Mouse (Mus musculus): Measurements from ENCODE around the gene Rab3il1. TPM values are rescaled to one million over a fixed set of nuclear protein-coding genes. Genes with fewer than 3 reads are reported as not detected.
A peak's percentile ranks its signal among the peaks of the same experiment; 100 is the strongest.

The Rab3il1 gene
- total RNA-seq, 2 experiments from 2014 or later = 9.6 to 10.2 TPM

DNA sequence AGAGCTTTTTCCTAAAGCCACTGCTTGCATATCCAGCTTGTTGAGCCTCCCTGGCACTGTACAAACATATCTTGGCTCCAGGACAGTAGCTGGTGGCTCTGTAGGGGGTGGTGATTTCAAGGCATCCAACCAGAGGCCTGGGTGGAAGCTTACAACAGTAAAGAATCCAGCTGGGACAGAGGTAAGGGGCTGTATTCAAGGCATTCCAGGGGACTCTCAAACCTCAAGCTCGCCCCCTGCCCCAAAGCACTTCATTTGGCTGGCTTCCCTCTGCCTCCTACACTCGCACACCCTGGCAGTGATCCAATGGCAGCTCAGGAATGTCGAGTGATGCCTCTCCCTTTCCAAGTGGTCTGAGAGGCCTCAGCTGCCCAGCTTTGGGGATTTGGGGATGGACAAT, 37.4 kb downstream of the Rab3il1 start:
- DNase-seq (ENCODE audit: low spot score in 2 of 2) = no peak

DNA sequence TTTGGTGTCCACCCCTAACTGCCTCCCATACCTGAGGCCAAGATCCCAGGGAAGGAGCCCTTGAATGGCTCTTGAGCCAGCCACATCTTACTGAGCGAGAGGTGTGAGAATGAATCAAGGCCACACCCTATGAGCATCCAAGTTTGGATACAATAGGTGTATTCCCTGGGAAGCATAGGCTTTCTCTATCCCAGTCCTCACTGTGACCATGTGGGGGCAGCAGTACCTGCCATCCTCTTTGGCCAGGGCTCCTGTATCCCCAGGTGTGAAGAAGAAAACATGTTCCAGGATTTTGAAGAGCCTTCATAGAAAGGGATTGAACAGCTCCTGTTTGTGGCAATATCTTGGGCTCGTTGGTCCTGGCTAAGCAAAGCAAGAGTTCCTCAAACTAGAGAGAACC, 38.1 kb downstream of the Rab3il1 start:
- no peak for DNase-seq (ENCODE audit: low spot score in 2 of 2)

DNA sequence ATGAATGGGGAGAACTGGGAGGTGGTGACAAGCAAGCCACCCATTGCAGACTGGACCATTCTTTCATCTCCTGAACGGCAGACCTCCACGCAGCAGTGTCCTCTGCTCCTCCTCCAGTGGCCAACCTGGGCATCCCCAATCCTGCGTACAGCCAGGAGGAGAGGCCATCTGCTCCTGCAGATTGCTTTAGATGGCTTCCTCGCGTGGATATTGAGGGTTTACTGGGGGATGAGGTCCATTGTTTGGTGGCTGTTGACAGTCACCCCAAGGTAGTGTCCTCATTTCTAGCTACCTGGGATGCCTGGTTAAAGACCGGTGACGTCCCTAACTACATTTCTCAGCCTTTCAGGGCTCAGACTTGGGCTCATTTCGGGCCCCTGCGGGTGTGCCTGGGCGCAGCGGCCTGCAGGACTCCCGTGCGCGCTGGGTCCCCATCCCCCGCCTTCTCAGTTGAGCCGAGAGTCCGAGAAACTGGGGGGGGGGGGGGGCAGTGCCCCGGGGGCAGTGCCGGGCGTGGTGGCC, 39.5 kb downstream of the Rab3il1 start:
- DNase-seq (ENCODE audit: low spot score in 2 of 2) = peak in 1 of 2 experiments; percentile 25

DNA sequence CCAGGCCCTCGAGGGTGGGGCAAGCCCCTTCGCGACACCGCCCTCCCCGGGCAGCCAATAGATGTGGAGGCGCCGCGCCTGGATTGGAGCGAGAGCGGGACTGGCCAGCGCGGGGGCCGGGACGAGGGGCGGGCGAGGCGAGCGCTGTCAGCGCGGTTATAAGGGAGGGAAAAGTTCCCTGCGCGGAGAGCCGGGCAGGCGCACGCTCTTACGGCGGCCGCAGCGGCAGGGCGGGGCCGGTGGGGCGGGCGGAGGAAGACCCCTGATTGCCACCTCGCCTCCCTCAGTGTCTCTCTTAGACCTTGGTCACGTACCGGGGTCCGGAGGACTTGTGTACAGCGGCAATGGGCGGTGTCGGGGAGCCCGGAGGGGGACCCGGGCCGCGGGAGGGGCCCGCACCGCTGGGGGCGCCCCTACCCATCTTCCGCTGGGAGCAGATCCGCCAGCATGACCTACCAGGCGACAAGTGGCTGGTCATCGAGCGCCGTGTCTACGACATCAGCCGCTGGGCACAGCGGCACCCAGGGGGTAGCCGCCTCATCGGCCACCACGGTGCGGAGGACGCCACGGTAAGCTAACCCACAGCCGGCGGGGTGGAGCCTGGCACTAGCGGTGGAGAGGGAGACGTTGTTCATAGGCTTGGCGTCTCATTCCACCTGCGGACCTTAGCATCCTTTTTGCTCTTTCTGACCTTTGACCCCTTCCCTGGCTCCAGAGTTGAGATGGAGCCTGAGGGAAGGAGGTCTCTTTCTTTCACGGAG, 40.1 kb downstream of the Rab3il1 start, which contains the start of gene Fads3:
Fads3 (plus strand) TSS at position 182 of the 761 bp plus-strand sequence.
- DNase-seq (ENCODE audit: low spot score in 2 of 2) = peak; percentile 73 to 83

DNA sequence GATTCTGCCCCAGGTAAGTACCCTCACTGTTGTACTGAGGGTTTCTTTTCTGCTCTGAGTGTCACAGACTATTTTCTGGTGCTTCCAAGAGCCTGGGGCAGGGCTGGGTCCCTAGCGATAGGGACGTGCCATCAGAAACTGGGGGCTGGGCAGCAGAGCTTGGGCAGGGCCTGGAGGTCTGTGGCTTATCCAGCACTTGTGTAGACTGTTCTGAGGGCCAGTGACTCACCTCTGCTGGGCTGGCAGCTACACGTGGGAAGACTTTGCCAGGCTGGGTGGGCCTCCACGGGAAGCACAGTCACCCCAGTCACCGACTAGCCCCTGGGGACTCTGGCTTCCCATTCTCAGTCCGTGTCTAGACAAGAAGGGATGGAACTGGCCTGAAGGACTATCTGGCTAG, 40.8 kb downstream of the Rab3il1 start:
- no peak for DNase-seq (ENCODE audit: low spot score in 2 of 2)

DNA sequence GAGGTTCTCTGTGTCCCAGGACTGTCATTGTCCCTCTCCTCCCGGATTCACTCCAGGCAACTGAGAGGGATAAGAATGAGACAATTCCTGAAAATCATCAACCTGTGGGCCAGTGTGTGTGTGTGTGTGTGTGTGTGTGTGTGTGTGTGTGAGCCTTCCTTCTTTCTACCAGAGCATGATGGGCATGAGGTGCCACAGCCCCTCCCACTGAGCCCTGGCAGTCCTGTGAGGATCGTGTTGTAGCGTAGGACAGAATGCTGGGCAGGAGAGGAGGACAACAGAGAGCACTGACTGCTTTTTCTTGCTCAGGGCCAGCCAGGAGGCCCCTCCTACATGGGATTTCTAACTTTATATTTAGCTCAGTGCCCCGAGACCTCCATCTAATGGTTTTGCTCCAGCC, 41.3 kb downstream of the Rab3il1 start:
- no peak for DNase-seq (ENCODE audit: low spot score in 2 of 2)

DNA sequence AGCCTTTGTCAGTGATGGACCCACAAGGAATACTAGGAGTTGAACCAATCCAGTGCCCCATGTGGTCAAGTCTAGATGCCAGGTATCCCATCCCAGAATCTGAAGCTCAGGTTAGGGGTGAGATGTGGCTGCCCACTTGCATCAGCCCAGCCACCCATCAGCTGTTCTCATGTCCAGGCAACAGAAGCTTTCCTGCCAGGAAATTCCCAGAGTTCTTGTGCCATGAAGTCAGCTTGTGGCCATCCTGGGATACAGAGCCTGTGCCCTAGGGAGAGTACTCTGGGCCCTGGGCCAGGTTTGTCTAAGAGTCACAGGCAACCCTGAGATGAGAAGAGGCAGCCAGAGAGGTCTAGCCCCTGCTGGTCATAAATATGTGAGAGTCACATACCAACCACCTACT, 42.2 kb downstream of the Rab3il1 start:
- no peak for DNase-seq (ENCODE audit: low spot score in 2 of 2)

DNA sequence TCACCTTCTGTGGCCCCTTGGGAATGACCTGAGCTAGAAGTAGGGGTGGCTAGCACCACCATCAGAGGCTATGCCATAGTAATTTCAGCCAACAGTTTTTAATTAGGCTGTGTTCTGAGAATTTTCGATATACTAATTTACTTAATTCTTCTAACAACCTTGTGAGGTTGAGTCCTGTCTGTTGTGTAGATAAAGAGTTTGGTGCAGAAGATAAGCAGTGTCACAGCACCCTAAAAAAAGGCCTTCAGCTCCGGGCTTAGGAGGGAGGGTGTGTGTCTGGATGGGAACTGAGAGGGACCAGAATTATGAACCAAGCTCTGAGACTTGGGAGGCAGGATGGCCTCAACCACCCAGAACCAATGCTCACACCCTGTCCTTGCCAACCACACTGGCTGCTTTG, 44.2 kb downstream of the Rab3il1 start:
- no peak for DNase-seq (ENCODE audit: low spot score in 2 of 2)

DNA sequence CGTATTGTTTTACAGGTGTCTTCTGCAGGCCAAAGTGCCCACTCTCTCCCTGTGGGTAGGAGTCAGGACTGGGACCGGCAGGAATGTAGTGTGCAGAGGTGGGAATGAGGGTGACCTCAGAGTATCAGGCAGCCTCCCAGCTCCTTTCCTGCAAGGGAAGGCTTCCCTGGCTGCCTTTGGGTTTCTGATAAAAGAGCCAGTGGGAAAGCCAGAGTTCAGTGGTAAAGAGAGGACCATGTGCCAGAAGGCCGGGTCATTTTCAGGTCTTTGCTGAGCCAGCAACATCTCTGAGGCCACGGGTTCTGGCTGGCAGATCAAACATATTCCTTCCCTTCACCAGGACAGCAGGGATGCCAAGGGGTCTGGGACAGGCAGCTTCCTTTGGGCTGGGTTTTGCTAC, 44.9 kb downstream of the Rab3il1 start:
- DNase-seq (ENCODE audit: low spot score in 2 of 2) = no peak

DNA sequence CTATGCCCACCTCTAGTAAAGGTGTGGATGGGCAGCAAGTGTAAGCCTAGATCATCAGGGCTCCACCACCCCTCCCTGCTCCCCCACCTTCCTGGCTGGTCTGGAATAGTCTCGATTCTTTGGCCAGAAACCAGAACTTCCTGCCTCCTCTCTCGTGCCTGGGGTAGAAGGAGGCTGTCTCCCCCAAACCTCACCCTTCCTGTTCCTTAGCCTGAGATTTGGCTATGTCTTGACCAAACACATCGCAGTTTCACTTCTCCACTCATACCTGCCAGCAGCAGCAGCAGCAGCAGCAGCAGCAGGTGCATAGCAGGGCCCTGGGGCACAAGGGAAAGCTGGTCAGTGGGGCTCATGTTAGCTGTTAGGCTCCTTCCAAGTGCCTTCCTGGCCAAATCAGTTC, 45.5 kb downstream of the Rab3il1 start:
- no peak for DNase-seq (ENCODE audit: low spot score in 2 of 2)

DNA sequence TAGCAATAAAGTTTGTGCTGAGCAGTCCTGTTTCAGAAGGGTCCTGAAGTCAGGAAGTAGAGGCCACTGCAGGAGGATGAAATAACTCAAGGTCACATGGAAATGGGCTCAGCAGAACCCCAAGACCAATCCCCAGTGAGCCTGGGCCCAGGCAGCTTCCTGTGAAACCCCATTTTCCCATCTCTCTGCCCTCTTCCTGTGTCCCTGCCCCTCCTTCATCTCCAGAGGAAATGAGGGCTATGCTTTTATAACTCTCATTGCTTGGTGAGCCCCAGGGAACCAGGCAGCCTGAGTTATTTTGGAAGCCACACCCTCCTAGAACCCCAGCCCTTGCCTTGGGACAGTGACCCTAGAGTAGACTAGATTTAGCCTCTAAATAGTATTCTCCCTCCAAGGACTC, 48.1 kb downstream of the Rab3il1 start:
- no peak for DNase-seq (ENCODE audit: low spot score in 2 of 2)

DNA sequence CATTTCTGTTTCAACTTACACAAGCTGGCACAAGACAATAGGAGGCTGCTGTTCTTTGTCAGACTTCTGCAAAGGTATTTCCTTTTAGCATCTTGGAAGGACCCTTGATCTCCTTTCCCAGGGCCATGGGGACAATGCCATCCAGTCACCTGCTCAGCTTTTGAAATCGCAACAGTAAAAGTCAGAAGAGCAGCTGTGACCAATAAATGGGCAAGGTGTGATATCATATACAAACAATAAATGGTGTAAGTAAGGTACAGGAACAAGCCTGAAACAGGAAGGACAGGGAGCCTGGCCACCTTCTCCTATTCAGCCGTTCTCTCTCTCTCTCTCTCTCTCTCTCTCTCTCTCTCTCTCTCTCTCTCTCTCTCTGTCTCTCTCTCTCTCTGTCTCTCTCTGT, 49.0 kb downstream of the Rab3il1 start:
- no peak for DNase-seq (ENCODE audit: low spot score in 2 of 2)

DNA sequence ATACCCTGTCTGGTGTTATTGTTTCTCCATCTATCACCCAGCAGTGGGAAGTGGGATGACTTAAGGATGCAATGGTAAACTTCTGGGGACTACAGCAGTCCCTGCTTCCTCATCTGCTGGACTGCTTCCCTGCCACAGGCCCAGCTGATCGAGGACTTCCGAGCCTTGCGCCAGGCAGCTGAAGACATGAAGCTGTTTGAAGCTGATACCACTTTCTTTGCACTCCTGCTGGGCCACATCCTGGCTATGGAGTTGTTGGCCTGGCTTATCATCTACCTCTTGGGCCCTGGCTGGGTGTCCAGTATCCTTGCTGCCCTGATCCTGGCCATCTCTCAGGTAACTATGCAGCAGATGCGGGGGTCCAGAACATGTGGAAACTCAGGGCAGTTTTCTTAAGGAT, 51.2 kb downstream of the Rab3il1 start:
- no peak for DNase-seq (ENCODE audit: low spot score in 2 of 2)

DNA sequence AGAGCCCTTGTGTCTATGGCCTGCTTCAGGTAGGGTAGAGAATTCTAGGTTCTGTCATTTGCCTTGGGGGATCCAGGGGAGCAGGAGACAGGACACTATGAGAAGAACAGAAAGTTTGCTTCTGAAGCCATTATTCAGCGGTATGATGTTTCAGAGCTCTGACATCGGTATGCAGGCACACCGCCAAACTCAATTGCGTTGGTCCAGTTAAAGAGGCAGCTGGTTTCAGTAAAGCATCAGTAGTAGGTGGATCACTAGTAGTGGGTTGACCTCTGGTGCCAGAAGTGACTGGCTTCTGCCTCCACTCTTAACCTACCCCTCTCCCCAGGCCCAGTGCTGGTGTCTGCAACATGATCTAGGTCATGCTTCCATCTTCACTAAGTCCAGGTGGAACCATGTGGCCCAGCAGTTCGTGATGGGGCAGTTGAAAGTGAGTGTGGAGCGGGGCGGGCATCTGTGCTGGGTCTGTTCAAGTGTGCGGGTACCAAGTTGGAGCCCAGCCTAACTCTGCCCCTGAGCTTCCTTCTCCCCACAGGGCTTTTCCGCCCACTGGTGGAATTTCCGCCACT, 52.3 kb downstream of the Rab3il1 start:
- no peak for DNase-seq (ENCODE audit: low spot score in 2 of 2)

DNA sequence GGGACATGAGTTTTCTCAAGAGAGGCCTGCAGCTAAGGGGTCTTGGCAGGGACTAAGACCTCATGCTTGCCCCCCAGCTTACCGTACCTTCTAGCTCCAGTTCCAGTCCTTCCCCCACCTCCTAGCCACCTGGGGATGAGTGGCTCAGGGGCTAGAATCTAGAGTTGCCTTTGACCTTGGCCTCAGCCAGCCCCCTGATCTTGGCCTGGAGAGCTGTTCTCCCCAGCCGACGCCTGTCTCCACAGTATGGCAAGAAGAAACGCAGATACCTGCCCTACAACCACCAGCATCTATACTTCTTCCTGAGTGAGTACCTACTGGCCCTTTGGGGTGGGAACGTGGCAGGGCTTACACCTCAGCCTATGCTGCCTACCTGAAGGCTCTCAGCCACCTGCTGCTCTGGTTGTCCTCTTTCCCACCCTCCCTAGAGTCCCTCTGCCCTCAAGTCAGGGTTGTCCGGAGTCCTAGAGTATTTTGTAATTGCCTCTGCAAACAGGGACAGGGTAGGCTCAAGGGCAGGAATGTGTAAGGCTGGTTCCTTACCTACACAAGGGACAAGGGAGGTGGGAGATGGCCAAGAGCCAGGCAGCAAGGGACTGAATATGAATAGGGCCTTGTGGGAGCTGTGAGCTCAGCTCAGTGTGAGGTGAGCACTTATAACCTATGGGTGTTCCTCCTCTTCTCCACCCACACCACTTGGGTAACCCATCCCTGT, 53.0 kb downstream of the Rab3il1 start:
- no peak for DNase-seq (ENCODE audit: low spot score in 2 of 2)

DNA sequence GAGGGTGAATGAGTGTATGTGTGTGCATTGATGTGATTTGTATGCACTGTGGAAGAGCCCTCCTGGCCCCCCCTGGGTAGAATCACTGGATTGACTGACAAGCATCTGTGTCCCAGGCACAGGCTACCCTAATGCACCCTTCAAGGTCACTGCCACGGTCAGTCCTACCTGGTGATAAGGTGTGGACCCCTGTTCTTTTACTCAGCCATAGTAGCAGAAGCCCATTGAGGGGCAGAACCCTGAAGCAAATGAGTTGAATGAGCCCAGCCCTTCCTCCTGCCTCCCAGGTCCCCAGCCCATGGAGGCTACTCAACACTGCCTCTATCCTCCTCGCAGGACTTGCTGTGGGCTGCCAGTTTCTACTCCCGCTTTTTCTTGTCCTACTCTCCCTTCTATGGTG, 53.8 kb downstream of the Rab3il1 start:
- no peak for DNase-seq (ENCODE audit: low spot score in 2 of 2)

DNA sequence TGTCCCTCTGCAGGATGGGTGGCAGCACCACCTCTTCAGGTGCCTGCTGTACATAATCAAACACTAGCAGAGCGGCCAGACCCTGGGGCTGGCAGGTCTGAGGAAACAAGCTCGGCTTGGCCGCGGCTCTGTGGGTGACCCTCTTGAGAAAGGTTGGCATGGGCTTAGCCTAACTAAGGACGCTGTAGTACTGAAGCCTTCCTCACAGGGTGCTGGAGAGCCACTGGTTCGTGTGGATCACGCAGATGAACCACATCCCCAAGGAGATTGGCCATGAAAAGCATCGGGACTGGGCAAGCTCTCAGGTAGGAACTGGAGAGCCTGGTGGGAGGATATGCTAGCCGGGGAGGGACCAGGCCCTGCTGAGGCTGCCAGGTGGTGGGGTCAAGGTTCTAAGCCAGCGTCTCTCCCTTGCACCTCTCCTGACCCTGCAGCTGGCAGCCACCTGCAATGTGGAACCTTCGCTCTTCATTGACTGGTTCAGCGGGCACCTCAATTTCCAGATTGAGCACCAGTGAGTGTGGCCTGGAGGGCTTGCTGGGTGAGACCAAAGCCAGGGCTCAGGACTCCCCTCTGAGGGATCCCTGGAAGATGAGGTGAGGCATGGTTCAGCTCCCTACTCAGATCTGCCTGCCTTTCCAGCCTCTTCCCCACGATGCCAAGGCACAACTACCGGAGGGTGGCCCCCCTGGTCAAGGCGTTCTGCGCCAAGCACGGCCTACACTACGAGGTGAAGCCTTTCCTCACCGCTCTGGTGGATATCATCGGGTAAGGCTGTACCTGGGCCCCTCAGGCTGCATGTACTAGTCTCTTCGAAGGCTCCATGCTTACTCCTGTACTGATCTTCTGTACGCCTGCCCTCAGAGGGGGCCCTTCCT, 54.6 kb downstream of the Rab3il1 start:
- no peak for DNase-seq (ENCODE audit: low spot score in 2 of 2)

DNA sequence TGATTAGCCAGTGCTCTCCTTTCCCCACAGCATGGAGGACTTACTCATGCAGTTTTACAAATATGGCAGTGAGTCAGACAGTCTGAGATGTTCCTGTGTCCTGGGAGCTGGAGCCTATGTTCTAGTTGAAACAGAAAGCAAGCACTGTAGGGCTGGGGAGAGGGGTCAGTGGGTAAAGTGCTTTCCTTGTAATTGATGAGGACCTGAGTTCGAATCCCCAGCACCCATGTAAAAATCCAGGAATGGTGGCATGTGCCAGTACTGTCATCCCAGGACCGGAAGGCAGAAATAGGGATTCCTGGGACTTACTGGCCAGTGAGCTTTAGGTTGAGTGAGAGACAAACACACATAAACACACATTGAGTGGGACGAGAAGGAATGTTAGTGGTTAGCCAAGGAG, 55.2 kb downstream of the Rab3il1 start:
- no peak for DNase-seq (ENCODE audit: low spot score in 2 of 2)

DNA sequence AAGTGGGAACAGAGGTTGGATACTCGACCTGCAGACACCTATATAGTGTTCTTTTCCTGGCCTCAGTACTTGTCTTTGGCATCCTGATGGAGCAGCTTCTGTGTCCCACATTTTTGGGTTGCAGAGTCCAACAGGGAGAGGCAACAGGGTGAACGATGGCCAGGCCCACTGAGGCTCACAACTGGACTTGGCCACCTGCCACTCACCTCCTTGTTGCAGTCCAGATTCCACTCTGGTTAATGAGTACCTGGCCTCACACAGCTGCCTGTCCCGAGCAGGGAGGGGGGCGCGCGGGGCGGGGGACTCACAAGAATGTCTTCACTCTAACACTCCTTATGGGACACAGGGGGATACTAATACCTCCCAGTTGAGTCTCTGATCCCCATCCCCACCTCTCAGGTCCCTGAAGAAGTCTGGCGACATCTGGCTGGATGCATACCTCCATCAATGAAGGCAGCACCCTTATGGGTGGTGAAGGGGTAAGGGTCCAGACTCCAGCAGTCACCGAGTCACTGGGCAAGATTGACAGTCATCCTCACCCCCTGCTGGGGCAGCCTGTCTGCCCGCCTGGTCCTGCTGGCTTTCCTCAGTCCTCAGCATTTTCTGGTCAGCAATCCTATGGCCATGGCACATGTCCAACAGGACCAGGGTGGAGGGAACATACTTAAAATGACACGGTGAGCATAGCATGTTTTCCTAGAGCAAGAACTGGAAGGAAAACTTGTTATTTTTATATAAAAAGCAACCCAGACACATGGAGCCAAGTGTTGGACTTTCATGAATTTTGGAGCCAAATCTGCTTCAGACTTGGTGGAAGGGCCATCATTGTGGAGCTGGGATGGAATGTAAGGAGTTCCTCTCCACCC, 56.2 kb downstream of the Rab3il1 start:
- no peak for DNase-seq (ENCODE audit: low spot score in 2 of 2)

DNA sequence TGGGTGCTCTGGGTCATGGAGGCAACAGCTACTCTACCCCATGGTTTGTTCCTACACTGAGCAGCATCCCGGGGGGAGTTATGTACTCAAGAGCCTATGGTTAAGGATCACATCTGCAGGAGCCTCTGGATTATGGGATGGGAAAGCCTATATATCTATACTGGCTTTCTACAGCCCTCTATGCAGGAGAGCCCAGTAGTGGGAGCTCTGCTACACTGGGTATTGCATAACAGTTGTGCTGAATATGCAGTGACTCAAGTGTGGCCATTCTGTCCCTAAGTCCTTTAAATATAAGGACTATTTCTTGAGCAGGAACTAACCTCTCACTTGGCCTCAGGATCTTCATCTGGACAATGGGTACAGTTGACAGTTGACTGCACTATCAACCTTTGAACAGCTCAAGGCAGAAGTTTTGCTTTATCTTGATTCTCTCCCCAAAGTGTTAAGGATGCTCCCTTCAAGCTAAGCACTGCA, 56.9 kb downstream of the Rab3il1 start:
- DNase-seq (ENCODE audit: low spot score in 2 of 2) = no peak
